Mouse (Mus musculus) embryonic stem cell, embryonic (primary cell): ENCODE results near the gene Umodl1.

Experiments used
- CTCF ChIA-PET, 4 experiments: fragments of 300-600 bp in 2 of 4; fragments of 350-600 bp in 2 of 4; sonication (Branson Sonifier 250); formaldehyde crosslinking; loops; one replicate each; lab custom pipeline; 2022; ENCODE audit warnings: inconsistent platforms in 2 of 4; lab: Charles Lee
- POLR2A ChIA-PET, 4 experiments: fragments of 300-600 bp in 2 of 4; fragments of 350-600 bp in 2 of 4; sonication (Branson Sonifier 250); formaldehyde crosslinking; loops; one replicate each; lab custom pipeline; 2022; ENCODE audit warnings: antibody characterized with exemption in 4 of 4, inconsistent platforms in 1 of 4; lab: Charles Lee

The Umodl1 gene

GRCm38 (mm10) chr17:30954340-30954739 is at the start of gene Umodl1:
Gene Umodl1 (plus strand): TSS chr17:30954640.
- CTCF ChIA-PET: interaction anchor here in 1 of 4 experiments (0.8 kb wide), 1 partner anchor 135 kb away, joined by 3 read pairs; no protein-coding TSS in a partner anchor
- POLR2A ChIA-PET: no interaction called here

- ChIA-PET POLR2A (interaction anchor here in 1 of 4 experiments (1.3 to 1.4 kb wide), 2 partner anchors 15 to 21 kb away, joined by 3 read pairs; no protein-coding TSS in a partner anchor), CTCF (interaction anchor here in 2 of 4 experiments (0.6 to 0.8 kb wide), 2 partner anchors 13 to 89 kb away, joined by 3 read pairs; no protein-coding TSS in a partner anchor)
Measured at GRCm38 (mm10) chr17:30907577-30907976, 46.9 kb upstream of the Umodl1 start.

GRCm38 (mm10) chr17:30910866-30911731 is 43.3 kb upstream of the Umodl1 start:
- CTCF ChIA-PET: interaction anchor here in 3 of 4 experiments (0.7 to 2.1 kb wide), 5 partner anchors 9 to 183 kb away, joined by 3 to 7 read pairs (median 3); partner anchors contain the start of gene Glp1r (in 1 of the 3)
- POLR2A ChIA-PET: interaction anchor here in 2 of 4 experiments (1.2 to 4.9 kb wide), 2 partner anchors 9 to 10 kb away, joined by 3 to 41 read pairs; partner anchors contain the start of gene Glp1r (in 1 of the 2)

- ChIA-PET CTCF (interaction anchor here in 2 of 4 experiments (0.5 to 2.1 kb wide), 5 partner anchors 10 to 680 kb away, joined by 3 to 7 read pairs (median 6); partner anchors contain the start of gene Glp1r (in 1 of the 2)), POLR2A (interaction anchor here in 2 of 4 experiments (0.5 to 4.9 kb wide), 3 partner anchors 10 to 52 kb away, joined by 4 to 41 read pairs (median 5); partner anchors contain the start of gene Glp1r (in 1 of the 2))
Measured at GRCm38 (mm10) chr17:30911732-30912088, 42.7 kb upstream of the Umodl1 start.

- POLR2A ChIA-PET: interaction anchor here in 3 of 4 experiments (0.6 to 4.9 kb wide), 4 partner anchors 10 to 312 kb away, joined by 4 to 41 read pairs (median 4); partner anchors contain the start of gene Glp1r (in 1 of the 3)
- CTCF ChIA-PET: interaction anchor here in 2 of 4 experiments (0.6 to 2.1 kb wide), 4 partner anchors 12 to 401 kb away, joined by 3 to 7 read pairs (median 4); no protein-coding TSS in a partner anchor
Measured at GRCm38 (mm10) chr17:30912536-30912935, 41.9 kb upstream of the Umodl1 start.

- ChIA-PET POLR2A (interaction anchor here in 2 of 4 experiments (1.5 to 4.9 kb wide), 3 partner anchors 9 to 12 kb away, joined by 4 to 41 read pairs (median 6); partner anchors contain the start of gene Glp1r (in 2 of the 2)), CTCF (no interaction called here)
Measured at GRCm38 (mm10) chr17:30914264-30914663, 40.2 kb upstream of the Umodl1 start.

- POLR2A ChIA-PET: interaction anchor here in 3 of 4 experiments (0.6 to 1.2 kb wide), 10 partner anchors 10 to 1823 kb away, joined by 3 to 6 read pairs (median 3); no protein-coding TSS in a partner anchor
- CTCF ChIA-PET: interaction anchor here (0.6 to 1.5 kb wide), 11 partner anchors 11 to 476 kb away, joined by 3 to 5 read pairs (median 3); no protein-coding TSS in a partner anchor
Measured at GRCm38 (mm10) chr17:30923566-30923965, 30.9 kb upstream of the Umodl1 start.

GRCm38 (mm10) chr17:30930827-30931226 is 23.6 kb upstream of the Umodl1 start:
- ChIA-PET POLR2A (no interaction called here), CTCF (no interaction called here)

- POLR2A ChIA-PET: no interaction called here
Measured at GRCm38 (mm10) chr17:30932836-30933235, 21.6 kb upstream of the Umodl1 start.

GRCm38 (mm10) chr17:30935301-30935700 is 19.1 kb upstream of the Umodl1 start:
- ChIA-PET CTCF (interaction anchor here in 1 of 4 experiments (1.1 to 1.2 kb wide), 2 partner anchors 15 to 116 kb away, joined by 3 to 5 read pairs; no protein-coding TSS in a partner anchor), POLR2A (interaction anchor here in 2 of 4 experiments (0.6 to 0.7 kb wide), 2 partner anchors 369 to 941 kb away, joined by 3 read pairs; no protein-coding TSS in a partner anchor)

More at GRCm38 (mm10) chr17:30932836-30933235, 21.6 kb upstream of the Umodl1 start:
- CTCF ChIA-PET: no interaction called here

GRCm38 (mm10) chr17:30938554-30938953 is 15.9 kb upstream of the Umodl1 start:
- ChIA-PET POLR2A (interaction anchor here in 3 of 4 experiments (0.6 to 1.0 kb wide), 6 partner anchors 16 to 1458 kb away, joined by 3 to 5 read pairs (median 3); no protein-coding TSS in a partner anchor), CTCF (interaction anchor here (0.5 to 1.5 kb wide), 10 partner anchors 9 to 378 kb away, joined by 3 to 5 read pairs (median 4); no protein-coding TSS in a partner anchor)

GRCm38 (mm10) chr17:30948382-30948781 is 6.1 kb upstream of the Umodl1 start:
- CTCF ChIA-PET: no interaction called here
- POLR2A ChIA-PET: no interaction called here

GRCm38 (mm10) chr17:30950780-30951179 is 3.7 kb upstream of the Umodl1 start:
- ChIA-PET CTCF (interaction anchor here (0.6 to 1.5 kb wide), 85 partner anchors 9 to 1577 kb away, joined by 3 to 17 read pairs (median 3); no protein-coding TSS in a partner anchor), POLR2A (interaction anchor here in 2 of 4 experiments (0.6 to 1.0 kb wide), 5 partner anchors 9 to 455 kb away, joined by 3 to 9 read pairs (median 3); no protein-coding TSS in a partner anchor)

GRCm38 (mm10) chr17:30951600-30951999 is 2.8 kb upstream of the Umodl1 start:
- ChIA-PET POLR2A (no interaction called here), CTCF (no interaction called here)

GRCm38 (mm10) chr17:30961936-30962592 is 7.6 kb downstream of the Umodl1 start:
- ChIA-PET CTCF (interaction anchor here in 1 of 4 experiments (0.6 kb wide), 1 partner anchor 49 kb away, joined by 3 read pairs; no protein-coding TSS in a partner anchor), POLR2A (no interaction called here)

GRCm38 (mm10) chr17:30962880-30963279 is 8.4 kb downstream of the Umodl1 start:
- POLR2A ChIA-PET: no interaction called here
- CTCF ChIA-PET: no interaction called here

- ChIA-PET CTCF (interaction anchor here in 1 of 4 experiments (0.6 to 0.9 kb wide), 2 partner anchors 149 to 361 kb away, joined by 3 to 4 read pairs; no protein-coding TSS in a partner anchor), POLR2A (interaction anchor here in 3 of 4 experiments (0.6 to 0.7 kb wide), 4 partner anchors 9 to 1477 kb away, joined by 3 to 7 read pairs (median 3); no protein-coding TSS in a partner anchor)
Measured at GRCm38 (mm10) chr17:30969983-30970382, 15.5 kb downstream of the Umodl1 start.
